Mouse (Mus musculus) forebrain, embryonic 10.5 days (tissue): Measurements from ENCODE around the gene Rsph14. TPM values are rescaled to one million over a fixed set of nuclear protein-coding genes. Genes with fewer than 3 reads are reported as not detected.
A peak's percentile ranks its signal among the peaks of the same experiment; 100 is the strongest.

Experiments used
- DNase-seq: peaks from one replicate; pipeline ENCODE4 v3.0.0-alpha.2; 2017; ENCODE audit warnings: low spot score; ENCODE audit errors: extremely low spot score
- H3K27ac ChIP-seq: fragments of 300-500 bp; sonication (generic); 2 replicates; pipeline ENCODE4 v1.5.1; 2016; ENCODE audit warnings: mild to moderate bottlenecking
- H3K27me3 ChIP-seq: fragments of 300-500 bp; sonication (generic); 2 replicates; pipeline ENCODE4 v1.6.1; 2016; ENCODE audit warnings: mild to moderate bottlenecking; ENCODE audit not compliant: poor library complexity, severe bottlenecking
- H3K36me3 ChIP-seq: fragments of 300-500 bp; sonication (generic); replicated peaks from 2 replicates; pipeline ENCODE4 v1.6.1; 2016; ENCODE audit warnings: mild to moderate bottlenecking, moderate library complexity
- H3K4me1 ChIP-seq: fragments of 300-500 bp; sonication (generic); 2 replicates; pipeline ENCODE4 v1.6.1; 2016
- H3K4me3 ChIP-seq: fragments of 300-500 bp; sonication (generic); 2 replicates; pipeline ENCODE4 v1.5.1; 2016; ENCODE audit warnings: mild to moderate bottlenecking, moderate library complexity
- H3K9me3 ChIP-seq: fragments of 300-500 bp; sonication (generic); 2 replicates; pipeline ENCODE4 v1.6.1; 2016; ENCODE audit warnings: mild to moderate bottlenecking, moderate library complexity
- WGBS: fragments of 180-500 bp; shearing (Covaris S2); methylation state at CpG from one replicate; pipeline ENCODE4 v1.1.7; 2016; 5-methylcytosine and 5-hydroxymethylcytosine counted together
- polyA plus RNA-seq: library from polyadenylated mRNA; unstranded; fragments of >200 nt; fragmentation: Nextera tagmentation; extraction: Ambion mirVana; gene quantifications from 2 replicates; pipeline ENCODE4 v1.2.1, GENCODE M21; 2016

The Rsph14 gene
- polyA plus RNA-seq, 1 experiment from 2014 or later, result not detected

DNA sequence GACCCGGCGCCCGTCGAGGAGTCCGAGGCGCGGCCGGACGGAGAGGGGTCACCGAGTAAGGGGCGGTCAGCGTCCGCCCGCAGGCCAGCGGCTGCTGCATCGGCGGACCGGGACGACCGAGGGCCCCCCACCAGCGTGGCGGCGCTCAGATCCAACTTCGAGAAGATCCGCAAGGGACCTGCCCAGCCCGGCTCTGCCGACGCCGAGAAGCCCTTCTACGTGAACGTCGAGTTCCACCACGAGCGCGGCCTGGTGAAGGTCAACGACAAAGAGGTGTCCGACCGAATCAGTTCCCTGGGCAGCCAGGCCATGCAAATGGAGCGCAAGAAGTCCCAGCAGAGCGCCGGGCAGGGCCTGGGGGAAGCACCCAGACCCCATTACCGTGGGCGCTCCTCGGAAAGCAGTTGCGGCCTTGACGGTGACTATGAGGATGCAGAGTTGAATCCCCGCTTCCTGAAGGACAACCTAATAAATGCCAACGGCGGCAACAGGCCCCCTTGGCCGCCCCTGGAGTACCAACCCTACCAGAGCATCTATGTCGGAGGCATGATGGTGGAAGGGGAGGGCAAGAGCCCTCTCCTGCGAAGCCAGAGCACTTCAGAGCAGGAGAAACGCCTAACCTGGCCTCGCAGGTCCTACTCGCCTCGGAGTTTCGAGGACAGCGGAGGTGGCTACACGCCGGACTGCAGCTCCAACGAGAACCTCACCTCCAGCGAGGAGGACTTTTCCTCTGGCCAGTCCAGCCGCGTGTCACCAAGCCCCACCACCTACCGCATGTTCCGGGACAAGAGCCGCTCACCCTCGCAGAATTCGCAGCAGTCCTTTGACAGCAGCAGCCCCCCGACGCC is 29.2 kb upstream of the Rsph14 start:
- peak; percentile 40 for DNase-seq
- 2% methylated on average over 71 of the region's 71 CpGs for WGBS

GRCm38 (mm10) chr10:75060843-75061235 is 28.5 kb upstream of the Rsph14 start:
- peaks cover 84% of the 10 kb centered on the region for H3K4me1 ChIP-seq
- no peaks in the 10 kb centered on the region for H3K9me3 ChIP-seq
- peak overlapping the region; percentile 91 for H3K27ac ChIP-seq
- peak overlapping the region; percentile 88 for H3K4me3 ChIP-seq
- under 1% methylated on average over 48 of the region's 48 CpGs for WGBS
- peak; percentile 48 for DNase-seq
- H3K36me3 ChIP-seq, result peaks cover 23% of the 10 kb centered on the region
- H3K27me3 ChIP-seq, result peaks cover 19% of the 10 kb centered on the region

More for the DNA sequence above, 29.2 kb upstream of the Rsph14 start:
- Histone ChIP-seq H3K27me3 (peaks cover 19% of the 10 kb centered on the region), H3K9me3 (no peaks in the 10 kb centered on the region), H3K27ac (peak overlapping the region; percentile 91), H3K4me1 (peaks cover 80% of the 10 kb centered on the region), H3K36me3 (peaks cover 27% of the 10 kb centered on the region), H3K4me3 (peak overlapping the region; percentile 88)

- Histone ChIP-seq H3K9me3 (no peaks in the 10 kb centered on the region), H3K36me3 (peaks cover 18% of the 10 kb centered on the region), H3K27me3 (peaks cover 19% of the 10 kb centered on the region), H3K27ac (peak within 1 kb of the TSS; percentile 91), H3K4me3 (peak within 1 kb of the TSS; percentile 88), H3K4me1 (peaks cover 82% of the 10 kb centered on the region)
- peak; percentile 76 for DNase-seq
- WGBS, result 1% methylated on average over 55 of the region's 73 CpGs
Observed at GRCm38 (mm10) chr10:75060217-75060842, 27.9 kb upstream of the Rsph14 start, which contains the start of gene Bcr. Gene Bcr (plus strand): TSS chr10:75060592.

DNA sequence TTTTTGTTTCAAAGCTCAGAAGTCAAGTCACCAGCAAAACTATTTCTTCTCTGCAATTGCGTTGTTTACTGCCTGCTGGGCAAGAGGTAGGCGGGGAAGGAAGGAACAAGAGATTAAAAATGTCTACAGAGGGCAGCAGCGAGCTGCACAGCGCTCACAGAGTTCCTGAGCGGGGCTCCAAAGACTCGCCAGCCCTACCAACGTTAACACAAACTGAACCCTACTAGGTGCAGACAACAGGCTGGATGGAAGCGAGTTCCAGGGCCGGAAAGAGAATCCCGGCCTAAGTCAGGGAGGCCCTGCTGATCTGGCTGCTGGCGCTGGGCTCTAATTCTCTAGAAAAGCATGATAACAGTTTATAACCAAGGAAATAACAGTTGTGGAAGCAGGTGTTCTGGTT is 27.0 kb upstream of the Rsph14 start:
- peaks cover 73% of the 10 kb centered on the region for H3K4me1 ChIP-seq
- H3K36me3 ChIP-seq, result peaks cover 9% of the 10 kb centered on the region
- peak; percentile 60 for DNase-seq
- peak overlapping the region; percentile 88 for H3K4me3 ChIP-seq
- H3K27ac ChIP-seq, result 0 out of 2 replicates have a peak overlapping the region, but pooled peaks have one; percentile 25
- no peaks in the 10 kb centered on the region for H3K9me3 ChIP-seq
- peaks cover 19% of the 10 kb centered on the region for H3K27me3 ChIP-seq
- WGBS, result under 1% methylated on average over 11 of the region's 11 CpGs

DNA sequence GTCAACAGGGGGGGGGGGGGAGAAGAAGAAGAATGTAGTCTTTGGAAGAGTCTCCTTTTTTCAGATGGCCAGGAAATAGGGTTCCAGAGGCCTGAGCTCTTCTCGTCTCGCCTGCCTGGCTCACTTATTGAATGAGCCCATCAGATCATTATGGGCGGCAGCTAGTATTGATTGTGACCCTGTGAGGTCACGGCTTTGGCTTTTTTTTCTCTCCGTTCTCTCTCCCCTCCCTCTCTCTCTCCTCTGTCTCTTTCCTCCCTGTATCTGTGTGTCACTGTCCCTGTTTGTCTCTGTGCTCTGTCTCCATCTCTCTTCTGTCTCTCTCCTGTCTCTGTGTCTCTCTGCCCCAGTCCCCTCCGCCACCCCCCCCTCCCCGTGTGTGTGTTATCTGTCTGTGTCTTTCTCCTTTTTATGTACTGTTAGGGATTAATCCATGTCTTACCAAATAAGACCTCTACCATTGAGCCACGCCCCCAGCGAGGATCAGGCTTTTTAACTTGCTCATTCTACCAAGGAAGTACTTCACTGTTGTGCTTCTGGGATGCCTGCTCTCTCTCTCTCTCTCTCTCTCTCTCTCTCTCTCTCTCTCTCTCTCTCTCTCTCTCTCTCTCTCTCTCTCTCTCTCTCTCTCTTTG is 26.5 kb upstream of the Rsph14 start:
- H3K36me3 ChIP-seq, result peaks cover 4% of the 10 kb centered on the region; the same call in 1 of the 2 replicates
- H3K4me3 ChIP-seq, result peak overlapping the region; percentile 88
- peaks cover 19% of the 10 kb centered on the region for H3K27me3 ChIP-seq
- H3K4me1 ChIP-seq, result peaks cover 67% of the 10 kb centered on the region
- H3K27ac ChIP-seq, result 0 out of 2 replicates have a peak overlapping the region, but pooled peaks have one; percentile 25
- DNase-seq, result no peak
- no peaks in the 10 kb centered on the region for H3K9me3 ChIP-seq
- WGBS, result 19% methylated on average over 9 of the region's 9 CpGs

- Histone ChIP-seq H3K36me3 (no peaks in the 10 kb centered on the region), H3K9me3 (no peaks in the 10 kb centered on the region), H3K4me3 (no peak overlapping the region), H3K27me3 (peaks cover 19% of the 10 kb centered on the region), H3K4me1 (peaks cover 62% of the 10 kb centered on the region), H3K27ac (no peak overlapping the region)
- no peak for DNase-seq
- 87% methylated on average over 8 of the region's 8 CpGs for WGBS
Observed at GRCm38 (mm10) chr10:75058336-75058735, 25.9 kb upstream of the Rsph14 start.

GRCm38 (mm10) chr10:75056255-75056654 is 23.9 kb upstream of the Rsph14 start:
- H3K36me3 ChIP-seq, result no peaks in the 10 kb centered on the region
- 0 out of 2 replicates have a peak, but pooled peaks cover under 1% of the 10 kb centered on the region for H3K27me3 ChIP-seq
- no peaks in the 10 kb centered on the region for H3K9me3 ChIP-seq
- no peak overlapping the region for H3K4me3 ChIP-seq
- WGBS, result 7% methylated on average over 4 of the region's 4 CpGs
- no peak for DNase-seq
- H3K4me1 ChIP-seq, result peaks cover 41% of the 10 kb centered on the region
- no peak overlapping the region for H3K27ac ChIP-seq

DNA sequence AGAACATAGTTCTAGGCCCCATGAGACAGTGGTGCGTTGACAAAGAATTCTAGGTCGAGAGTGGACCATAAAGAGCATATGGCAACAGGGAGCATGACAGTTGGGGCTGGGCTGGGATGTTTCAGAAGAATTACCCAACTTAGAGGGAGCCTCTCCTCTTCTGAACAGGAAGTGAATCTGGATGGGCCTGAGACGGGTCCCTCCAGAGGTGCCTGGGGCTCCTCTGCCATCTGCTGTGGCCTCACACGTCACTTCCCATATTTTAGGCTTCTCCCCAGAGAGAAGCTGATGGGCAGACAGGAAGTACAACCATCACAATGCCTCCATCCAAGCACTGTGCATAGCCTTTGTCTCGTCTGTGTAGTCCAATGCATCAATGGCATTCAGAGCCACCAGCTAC is 23.3 kb upstream of the Rsph14 start:
- no peaks in the 10 kb centered on the region for H3K27me3 ChIP-seq
- H3K36me3 ChIP-seq, result no peaks in the 10 kb centered on the region
- peaks cover 35% of the 10 kb centered on the region for H3K4me1 ChIP-seq
- WGBS, result 78% methylated on average over 5 of the region's 5 CpGs
- no peak overlapping the region for H3K27ac ChIP-seq
- no peak for DNase-seq
- no peak overlapping the region for H3K4me3 ChIP-seq
- H3K9me3 ChIP-seq, result no peaks in the 10 kb centered on the region

GRCm38 (mm10) chr10:75054125-75054524 is 21.7 kb upstream of the Rsph14 start:
- Histone ChIP-seq H3K4me1 (peaks cover 23% of the 10 kb centered on the region), H3K9me3 (no peaks in the 10 kb centered on the region), H3K27ac (no peak overlapping the region), H3K4me3 (no peak overlapping the region), H3K27me3 (no peaks in the 10 kb centered on the region), H3K36me3 (0 out of 2 replicates have a peak, but pooled peaks cover 1% of the 10 kb centered on the region)
- 92% methylated on average over 6 of the region's 6 CpGs for WGBS
- DNase-seq, result no peak

DNA sequence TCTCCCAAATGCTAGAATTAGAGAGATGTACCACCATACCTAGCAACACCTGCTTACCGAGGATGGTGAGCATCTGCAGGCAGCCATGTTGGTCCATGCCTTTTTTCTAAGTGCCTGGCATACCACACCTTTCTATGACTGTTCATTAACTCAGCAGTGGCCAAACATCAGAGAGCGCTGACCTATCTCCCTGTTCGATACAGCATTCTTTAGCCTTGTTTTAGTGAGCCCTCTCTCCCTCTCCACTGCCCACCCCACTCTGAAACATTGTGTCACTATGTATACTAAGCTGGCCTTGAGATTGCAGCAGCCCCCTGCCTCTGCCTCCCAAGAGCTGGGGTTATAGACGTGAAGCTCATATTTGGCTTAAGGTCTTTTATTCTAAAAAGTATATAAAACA is 21.3 kb upstream of the Rsph14 start:
- H3K4me1 ChIP-seq, result peaks cover 18% of the 10 kb centered on the region
- WGBS, result 90% methylated on average over 4 of the region's 4 CpGs
- no peaks in the 10 kb centered on the region for H3K9me3 ChIP-seq
- H3K36me3 ChIP-seq, result peaks cover 6% of the 10 kb centered on the region
- no peak overlapping the region for H3K4me3 ChIP-seq
- no peaks in the 10 kb centered on the region for H3K27me3 ChIP-seq
- no peak overlapping the region for H3K27ac ChIP-seq
- no peak for DNase-seq

DNA sequence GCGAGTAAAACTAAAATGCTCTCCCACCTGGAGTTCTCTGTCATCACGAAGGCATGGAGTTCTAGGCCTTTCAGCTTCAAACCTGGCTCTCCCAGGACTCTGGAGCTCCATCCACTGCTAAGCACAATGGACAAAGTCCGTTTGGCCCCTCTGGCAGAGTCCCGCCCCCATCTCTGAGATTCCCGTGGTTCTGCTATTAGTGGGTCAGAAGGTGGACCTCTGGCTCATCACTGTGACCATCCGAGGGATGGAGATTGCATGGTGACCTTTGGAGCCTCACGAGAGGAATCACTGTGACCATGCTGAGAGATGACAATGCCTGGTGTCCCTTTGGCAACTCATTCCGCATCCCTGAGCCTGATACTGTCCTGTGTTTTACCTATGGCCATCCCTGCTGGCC is 20.5 kb upstream of the Rsph14 start:
- DNase-seq, result no peak
- WGBS, result 82% methylated on average over 8 of the region's 8 CpGs
- peaks cover 10% of the 10 kb centered on the region for H3K4me1 ChIP-seq
- no peaks in the 10 kb centered on the region for H3K27me3 ChIP-seq
- no peak overlapping the region for H3K27ac ChIP-seq
- no peaks in the 10 kb centered on the region for H3K9me3 ChIP-seq
- H3K36me3 ChIP-seq, result peaks cover 11% of the 10 kb centered on the region
- H3K4me3 ChIP-seq, result no peak overlapping the region

GRCm38 (mm10) chr10:75051364-75052074 is 19.1 kb upstream of the Rsph14 start:
- no peak for DNase-seq
- no peak overlapping the region for H3K27ac ChIP-seq
- no peaks in the 10 kb centered on the region for H3K9me3 ChIP-seq
- no peak overlapping the region for H3K4me3 ChIP-seq
- WGBS, result 97% methylated on average over 21 of the region's 21 CpGs
- H3K27me3 ChIP-seq, result no peaks in the 10 kb centered on the region
- peaks cover 20% of the 10 kb centered on the region for H3K36me3 ChIP-seq
- peaks cover 9% of the 10 kb centered on the region for H3K4me1 ChIP-seq
